8 mouse cellular contexts compared by ENCODE assay signal in the genomic region with DNA sequence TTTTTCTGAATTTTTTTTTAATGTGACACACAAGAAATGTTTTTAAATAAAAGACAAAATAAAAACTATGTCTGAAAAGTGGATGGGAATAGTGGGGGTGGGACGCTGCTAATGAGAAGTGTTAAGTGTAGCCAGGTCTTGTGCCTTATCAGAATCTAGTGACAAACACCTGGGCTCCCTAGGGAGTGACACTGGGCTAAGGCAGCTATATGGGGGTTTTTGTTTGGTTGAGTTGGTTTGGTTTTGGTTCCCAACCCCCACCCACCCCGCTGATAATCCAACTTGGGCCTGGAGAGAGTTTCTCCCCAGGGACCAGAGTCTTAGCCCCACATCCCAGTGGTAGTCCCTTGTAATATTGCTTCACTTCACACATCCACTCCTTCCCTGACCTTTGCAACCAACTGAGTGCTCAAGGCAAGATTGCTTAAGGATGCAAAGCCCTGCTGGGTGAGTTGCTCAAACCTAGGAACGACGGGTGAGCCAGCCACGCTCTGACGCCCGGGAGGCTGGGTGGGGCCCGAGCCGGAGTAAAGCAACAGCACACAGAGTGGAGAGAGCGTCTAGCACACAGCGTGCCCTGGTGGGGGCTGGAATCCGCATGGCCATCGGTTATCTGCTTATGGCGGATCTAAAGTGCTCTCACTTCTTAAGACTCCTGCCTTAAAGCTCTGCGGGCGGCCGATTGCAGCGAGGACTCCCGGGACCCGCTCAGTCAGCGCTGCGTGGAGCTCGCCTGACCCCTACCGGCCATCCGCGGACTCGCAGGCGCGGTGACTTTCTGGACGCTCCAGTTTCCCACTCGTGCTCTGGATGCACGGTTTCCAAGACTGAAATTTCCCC. TPM values are rescaled to one million over a fixed set of nuclear protein-coding genes. Genes with fewer than 3 reads are reported as not detected.
A peak's percentile ranks its signal among the peaks of the same experiment; 100 is the strongest.
DNase-seq lines count a peak whose midpoint lies in the region; ATAC-seq lines count a peak whose summit lies in the region.

No protein-coding gene starts in this region.

- peak overlapping the region; percentile 33 for H3K4me3 ChIP-seq in intestine, embryonic 14.5 days (ENCODE audit: low read depth, low read length)
- H3K4me3 ChIP-seq in midbrain, embryonic 10.5 days = peak overlapping the region; percentile 56

- intact Hi-C loops in left cerebral cortex, postnatal 25 days (cut with DNase I) = loop anchor here (1.0 to 10.0 kb wide), 7 partner anchors 93 to 618 kb away; a partner anchor contains a TSS

- H3K4me2 ChIP-seq in intestine, embryonic 14.5 days (ENCODE audit: low read length) = peak overlapping the region; percentile 75

- no peaks in the 10 kb centered on the region for H3K4me1 ChIP-seq in intestine, embryonic 14.5 days (replicated peaks; ENCODE audit: control insufficient read depth, insufficient read depth, low read length)
- H3K4me1 ChIP-seq in midbrain, embryonic 10.5 days = peaks cover 18% of the 10 kb centered on the region

- H3K36me3 ChIP-seq in intestine, embryonic 14.5 days (ENCODE audit: control insufficient read depth, insufficient read depth, low read length) = peaks cover 9% of the 10 kb centered on the region; the same call in 1 of the 2 replicates
- peaks cover 17% of the 10 kb centered on the region for H3K36me3 ChIP-seq in midbrain, embryonic 10.5 days

- peaks cover 9% of the 10 kb centered on the region for H3K27me3 ChIP-seq in intestine, embryonic 14.5 days (replicated peaks; ENCODE audit: control insufficient read depth, insufficient read depth, low read length)
- peaks cover 54% of the 10 kb centered on the region for H3K27me3 ChIP-seq in midbrain, embryonic 10.5 days (ENCODE audit: low read depth, poor library complexity, severe bottlenecking)

- no peaks in the 10 kb centered on the region for H3K9me3 ChIP-seq in intestine, embryonic 14.5 days (ENCODE audit: control insufficient read depth, low read length)
- H3K9me3 ChIP-seq in midbrain, embryonic 10.5 days (replicated peaks) = no peaks in the 10 kb centered on the region

- ATAC-seq in intestine, embryonic 14.5 days (replicated peaks; ENCODE audit: low FRiP score, low TSS enrichment, low read depth) = peak; percentile 80

- peak; percentile 93 for DNase-seq in adipocyte (ENCODE audit: low spot score)
- peak; percentile 86 for DNase-seq in embryo, embryonic 10 days (ENCODE audit: low spot score)
- peak; percentile 92 for DNase-seq in gastrocnemius, postnatal 10 days
- peak; percentile 97 for DNase-seq in intestine, embryonic 14.5 days (ENCODE audit: low spot score)
- peak; percentile 87 to 89 for DNase-seq in left cerebral cortex, postnatal 25 days (ENCODE audit: low spot score in 2 of 2)
- peak; percentile 85 for DNase-seq in midbrain, embryonic 10.5 days (ENCODE audit: low spot score)
- DNase-seq in right cerebral cortex, postnatal 36 days (ENCODE audit: low spot score in 2 of 2) = peak; percentile 66 to 75
- peak; percentile 87 for DNase-seq in yolk sac, embryonic 10.5 days (ENCODE audit: low spot score)

- 2% methylated on average over 32 of the region's 32 CpGs for WGBS in intestine, embryonic 14.5 days
- WGBS in midbrain, embryonic 10.5 days = under 1% methylated on average over 32 of the region's 32 CpGs

- H3K27ac ChIP-seq in intestine, embryonic 14.5 days (ENCODE audit: low read depth) = no peak overlapping the region
- peak overlapping the region; percentile 70 for H3K27ac ChIP-seq in midbrain, embryonic 10.5 days (replicated peaks)

- H3K9ac ChIP-seq in intestine, embryonic 14.5 days (ENCODE audit: low read length) = peak overlapping the region; percentile 43; the same call in 1 of the 2 replicates

RNA-seq across cellular contexts. Expression of a gene that starts 17.1 kb away (rescaled TPM):
- 1 to 10 TPM; 4.8 to 7.4 TPM for total RNA-seq in gastrocnemius, postnatal 10 days (2021)
- polyA plus RNA-seq in intestine, embryonic 14.5 days (2014; fragmentation: Nextera tagmentation; extraction: Ambion mirVana) = 0.93 and 1.7 TPM in 2 replicates
- total RNA-seq in left cerebral cortex, postnatal 25 days (2021) = 10 to 100 TPM; 38.8 to 41.9 TPM
- 3.8 and 3.9 TPM in 2 replicates for polyA plus RNA-seq in midbrain, embryonic 10.5 days (2016; fragmentation: Nextera tagmentation; extraction: Ambion mirVana)

RNA-seq across cellular contexts. Expression of a gene that starts 21.3 kb away (rescaled TPM):
- total RNA-seq in gastrocnemius, postnatal 10 days (2021) = 10 to 100 TPM; 57.9 to 75.4 TPM
- polyA plus RNA-seq in intestine, embryonic 14.5 days (2014; fragmentation: Nextera tagmentation; extraction: Ambion mirVana) = 51.6 and 51.9 TPM in 2 replicates
- total RNA-seq in left cerebral cortex, postnatal 25 days (2021) = 10 to 100 TPM; 57.3 to 70.7 TPM
- polyA plus RNA-seq in midbrain, embryonic 10.5 days (2016; fragmentation: Nextera tagmentation; extraction: Ambion mirVana) = 63.3 and 67.3 TPM in 2 replicates

RNA-seq across cellular contexts. Expression of a gene that starts 43.2 kb away (rescaled TPM):
- 10 to 100 TPM in 1 of 2 experiments, 1 to 10 TPM in 1; 9.8 to 11.3 TPM for total RNA-seq in gastrocnemius, postnatal 10 days (2021)
- 32.2 and 32.7 TPM in 2 replicates for polyA plus RNA-seq in intestine, embryonic 14.5 days (2014; fragmentation: Nextera tagmentation; extraction: Ambion mirVana)
- total RNA-seq in left cerebral cortex, postnatal 25 days (2021) = 1 to 10 TPM; 2.3 to 2.5 TPM
- 14.5 and 17.2 TPM in 2 replicates for polyA plus RNA-seq in midbrain, embryonic 10.5 days (2016; fragmentation: Nextera tagmentation; extraction: Ambion mirVana)

Comparison
In these comparisons a context has a peak if more than half of its experiments do, and no peak if none do; other contexts are left out.
1. RNA of a gene that starts 17.1 kb away (total RNA-seq): 38.8 to 41.9 TPM in left cerebral cortex, postnatal 25 days; 4.8 to 7.4 TPM in gastrocnemius, postnatal 10 days; every median in the first group is over 4 times any median in the second.
2. Peak in every context shown above with its lines, with median percentiles within 50 percentile points of each other: DNase-seq.